Mouse (Mus musculus) bone marrow macrophage, adult 2 months (primary cell): ENCODE results near the gene Plk2. TPM values are rescaled to one million over a fixed set of nuclear protein-coding genes. Genes with fewer than 3 reads are reported as not detected.
"Not testable (repeated sequence)": the region's sequence is repeated elsewhere in the genome, so short reads cannot be mapped to it uniquely, and the experiment has no call there.

Experiments
- H3K27ac ChIP-seq: 2 replicates; pipeline ENCODE4 v1.5.1; 2012; ENCODE audit warnings: low read depth, low read length; ENCODE audit not compliant: insufficient read depth
- H3K4me1 ChIP-seq: 2 replicates; pipeline ENCODE4 v1.6.1; 2012; ENCODE audit warnings: low read length; ENCODE audit not compliant: control insufficient read depth, insufficient read depth
- H3K4me3 ChIP-seq: 2 replicates; pipeline ENCODE4 v1.5.1; 2012; ENCODE audit warnings: mild to moderate bottlenecking, low read length, moderate library complexity; ENCODE audit not compliant: insufficient read depth
- CTCF ChIP-seq: IDR thresholded peaks from 2 replicates; pipeline ENCODE4 v1.5.1; 2012; ENCODE audit warnings: low read depth, mild to moderate bottlenecking, low read length, moderate library complexity
- POLR2A ChIP-seq: IDR thresholded peaks from 2 replicates; pipeline ENCODE4 v1.6.1; 2012; ENCODE audit warnings: mild to moderate bottlenecking, low read depth, low read length, borderline replicate concordance
- polyA plus RNA-seq: library from polyadenylated mRNA; stranded (reverse); fragments of >200 nt; gene quantifications from 2 replicates; pipeline ENCODE4 v1.2.4, GENCODE M21; 2012; ENCODE audit not compliant: missing spikeins, insufficient read depth, insufficient read length

Gene Plk2
- polyA plus RNA-seq, 1 experiment = 31.3 TPM

- no peak for TF ChIP-seq CTCF
- TF ChIP-seq POLR2A = no peak
- no peaks in the 10 kb centered on the region for H3K4me1 ChIP-seq
- no peak overlapping the region for H3K4me3 ChIP-seq
- no peak overlapping the region for H3K27ac ChIP-seq
Measured at GRCm38 (mm10) chr13:110404059-110404458, 9.2 kb downstream of the Plk2 start.

DNA sequence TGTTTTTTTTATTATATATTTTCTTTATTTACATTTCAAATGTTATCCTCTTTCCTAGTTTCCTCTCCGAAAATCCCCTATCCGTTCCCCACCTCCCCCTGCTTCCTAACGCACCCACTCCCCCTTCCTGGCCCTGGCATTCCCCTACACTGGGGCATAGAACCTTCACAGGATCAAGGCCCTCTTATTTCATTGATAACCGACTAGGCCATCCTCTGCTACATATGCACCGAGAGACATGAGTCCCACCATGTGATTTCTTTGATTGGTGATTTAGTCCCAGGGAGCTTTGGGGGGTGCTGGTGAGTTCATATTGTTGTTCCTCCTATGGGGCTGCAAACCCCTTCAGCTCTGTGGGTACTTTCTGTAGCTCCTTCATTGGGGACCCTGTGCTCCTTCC is 9.8 kb downstream of the Plk2 start:
- H3K4me3 ChIP-seq, H3K4me1 ChIP-seq, H3K27ac ChIP-seq: not testable (repeated sequence)

DNA sequence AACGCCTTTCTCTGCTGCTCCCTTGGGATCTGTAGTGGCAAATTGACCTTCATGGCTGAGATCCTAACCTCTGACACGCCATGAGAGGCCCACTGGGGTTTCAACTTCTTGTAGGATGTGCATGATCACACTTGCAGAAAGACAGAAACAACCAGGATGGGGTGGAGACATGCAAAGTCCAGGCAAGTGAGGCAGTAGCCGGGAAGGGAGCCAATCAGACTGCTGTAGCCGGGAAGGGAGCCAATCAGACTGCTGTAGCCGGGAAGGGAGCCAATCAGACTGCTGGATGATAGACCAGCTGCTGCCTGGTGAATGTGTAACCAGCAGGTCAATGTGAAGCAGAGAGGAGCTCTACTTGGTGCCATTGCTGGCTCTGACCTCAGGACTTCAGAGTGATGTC is 11.3 kb downstream of the Plk2 start:
- TF ChIP-seq POLR2A (no peak), CTCF (no peak)

DNA sequence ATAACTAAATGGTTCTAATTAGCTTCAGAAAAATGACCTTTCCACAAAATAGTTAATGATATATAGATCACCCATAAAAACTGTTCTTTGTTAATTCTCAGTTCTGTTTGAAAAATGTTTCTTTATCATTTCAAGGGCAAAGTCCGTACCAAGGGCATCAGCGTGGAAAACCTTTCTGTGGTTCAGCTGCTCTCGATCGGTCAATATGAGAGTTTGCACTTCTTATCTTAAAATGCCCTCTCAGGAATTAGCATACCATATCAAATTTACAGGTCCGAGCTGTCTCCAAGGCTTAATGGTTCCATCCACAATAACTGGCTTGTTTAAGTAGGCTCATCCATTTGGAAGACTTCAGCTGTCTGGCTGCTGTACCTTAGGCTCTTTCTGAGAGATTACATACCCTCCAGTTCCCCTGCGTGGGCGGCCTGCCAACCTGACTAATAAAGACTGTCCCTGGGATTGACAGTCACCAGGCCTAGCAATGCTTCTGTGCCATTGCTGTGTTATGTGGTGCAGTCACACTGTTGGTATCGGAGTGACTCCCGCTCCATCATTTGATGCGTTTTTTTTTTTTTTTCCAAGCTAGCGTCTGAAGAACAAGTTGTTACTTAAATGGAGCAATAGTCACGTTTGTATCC is 17.8 kb downstream of the Plk2 start:
- H3K27ac ChIP-seq = no peak overlapping the region
- H3K4me1 ChIP-seq = no peaks in the 10 kb centered on the region
- H3K4me3 ChIP-seq = no peak overlapping the region
- no peak for TF ChIP-seq CTCF
- TF ChIP-seq POLR2A = no peak

More for the DNA sequence above, 11.3 kb downstream of the Plk2 start:
- Histone ChIP-seq H3K4me1 (no peaks in the 10 kb centered on the region), H3K4me3 (no peak overlapping the region), H3K27ac (no peak overlapping the region)

DNA sequence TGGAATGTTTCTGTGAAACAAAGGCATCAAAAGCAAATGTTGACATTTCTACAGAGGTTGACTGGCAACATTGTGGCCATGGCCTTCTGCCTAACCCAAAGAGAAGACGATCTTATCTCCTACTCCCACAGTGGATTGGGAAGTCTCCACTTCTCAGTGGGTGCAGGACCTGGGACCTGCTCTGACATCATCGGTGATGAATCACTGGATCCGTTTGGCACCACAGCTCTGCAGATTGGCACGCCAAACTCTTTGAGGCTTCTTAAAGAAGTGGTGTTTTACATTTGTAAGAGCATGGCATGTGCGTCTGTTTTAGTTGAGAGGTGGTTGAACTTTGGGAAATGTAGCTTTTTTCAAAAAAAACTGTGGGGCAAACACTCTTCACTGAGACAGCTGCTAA is 23.8 kb downstream of the Plk2 start:
- no peak for TF ChIP-seq POLR2A
- TF ChIP-seq CTCF = no peak
- no peak overlapping the region for H3K4me3 ChIP-seq
- H3K4me1 ChIP-seq = peaks cover 5% of the 10 kb centered on the region

GRCm38 (mm10) chr13:110419640-110420039 is 24.8 kb downstream of the Plk2 start:
- no peak for TF ChIP-seq POLR2A
- no peak for TF ChIP-seq CTCF
- Histone ChIP-seq H3K4me1 (peaks cover 5% of the 10 kb centered on the region), H3K27ac (no peak overlapping the region), H3K4me3 (no peak overlapping the region)

More for the DNA sequence above, 23.8 kb downstream of the Plk2 start:
- H3K27ac ChIP-seq = no peak overlapping the region

- no peak overlapping the region for H3K27ac ChIP-seq
- no peak overlapping the region for H3K4me3 ChIP-seq
- TF ChIP-seq POLR2A (no peak), CTCF (no peak)
- H3K4me1 ChIP-seq = peaks cover 5% of the 10 kb centered on the region
Measured at GRCm38 (mm10) chr13:110422434-110422833, 27.6 kb downstream of the Plk2 start.

GRCm38 (mm10) chr13:110425512-110426222 is 30.8 kb downstream of the Plk2 start:
- Histone ChIP-seq H3K4me1 (peaks cover 4% of the 10 kb centered on the region; the same call in 1 of the 2 replicates), H3K4me3 (no peak overlapping the region), H3K27ac (no peak overlapping the region)
- TF ChIP-seq POLR2A (no peak), CTCF (no peak)

DNA sequence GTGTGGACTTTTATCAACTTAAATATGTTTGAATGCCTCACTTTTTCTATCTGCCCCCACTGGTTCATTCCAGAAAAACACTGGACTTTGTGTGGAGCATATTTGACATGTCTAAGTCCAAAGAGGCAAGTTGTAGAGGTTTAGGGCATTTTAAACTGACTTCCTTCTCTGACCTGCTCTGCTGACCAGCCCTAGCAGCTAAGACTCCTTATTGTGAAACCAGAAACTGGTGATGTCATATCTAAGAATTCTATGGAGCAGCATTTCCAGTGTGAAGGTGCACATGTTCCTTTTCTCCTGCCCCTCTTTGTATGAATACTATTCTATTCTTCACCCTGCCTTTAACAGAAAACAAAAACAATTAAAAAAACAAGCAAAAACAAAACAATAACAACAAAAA is 36.5 kb downstream of the Plk2 start:
- Histone ChIP-seq H3K4me1 (peaks cover 8% of the 10 kb centered on the region), H3K4me3 (no peak overlapping the region), H3K27ac (no peak overlapping the region)
- TF ChIP-seq CTCF (no peak), POLR2A (no peak)

DNA sequence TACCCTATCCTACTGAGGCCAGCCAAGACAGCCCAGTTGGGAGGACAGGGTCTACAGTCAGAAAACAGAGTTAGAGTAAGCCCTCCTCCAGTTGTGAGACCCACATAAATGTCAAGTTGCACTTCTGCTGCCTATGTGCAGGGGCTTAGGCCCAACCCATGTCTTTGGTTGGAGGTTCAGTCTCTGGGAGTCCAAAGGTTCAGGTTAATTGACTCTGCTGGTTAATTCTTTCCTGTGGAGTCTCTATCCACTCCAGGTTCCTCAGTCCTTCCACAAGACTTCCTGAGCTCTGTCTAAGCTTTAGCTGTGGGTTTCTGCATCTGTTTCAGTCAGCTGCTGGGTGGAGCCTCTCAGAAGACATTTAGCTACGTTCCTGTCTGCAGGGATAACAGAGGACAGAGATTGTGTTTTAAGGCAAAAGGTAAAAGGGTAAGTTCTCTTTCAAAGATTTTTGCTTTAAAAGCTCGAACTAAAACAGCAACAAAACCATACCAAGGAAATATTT is 37.3 kb downstream of the Plk2 start:
- no peak overlapping the region for H3K27ac ChIP-seq
- no peak overlapping the region for H3K4me3 ChIP-seq
- TF ChIP-seq CTCF (no peak), POLR2A (no peak)
- H3K4me1 ChIP-seq = peaks cover 8% of the 10 kb centered on the region

GRCm38 (mm10) chr13:110432613-110433012 is 37.8 kb downstream of the Plk2 start:
- Histone ChIP-seq H3K27ac (no peak overlapping the region), H3K4me1 (peaks cover 8% of the 10 kb centered on the region), H3K4me3 (no peak overlapping the region)
- TF ChIP-seq POLR2A = no peak
- TF ChIP-seq CTCF = no peak
